Mouse (Mus musculus): ENCODE data around the gene Ifi202b. TPM values are rescaled to one million over a fixed set of nuclear protein-coding genes. Genes with fewer than 3 reads are reported as not detected.
"Not testable (repeated sequence)": the region's sequence is repeated elsewhere in the genome, so short reads cannot be mapped to it uniquely, and the experiment has no call there.

The Ifi202b gene
- total RNA-seq (2021): not detected
- long read RNA-seq: 0 reads

DNA sequence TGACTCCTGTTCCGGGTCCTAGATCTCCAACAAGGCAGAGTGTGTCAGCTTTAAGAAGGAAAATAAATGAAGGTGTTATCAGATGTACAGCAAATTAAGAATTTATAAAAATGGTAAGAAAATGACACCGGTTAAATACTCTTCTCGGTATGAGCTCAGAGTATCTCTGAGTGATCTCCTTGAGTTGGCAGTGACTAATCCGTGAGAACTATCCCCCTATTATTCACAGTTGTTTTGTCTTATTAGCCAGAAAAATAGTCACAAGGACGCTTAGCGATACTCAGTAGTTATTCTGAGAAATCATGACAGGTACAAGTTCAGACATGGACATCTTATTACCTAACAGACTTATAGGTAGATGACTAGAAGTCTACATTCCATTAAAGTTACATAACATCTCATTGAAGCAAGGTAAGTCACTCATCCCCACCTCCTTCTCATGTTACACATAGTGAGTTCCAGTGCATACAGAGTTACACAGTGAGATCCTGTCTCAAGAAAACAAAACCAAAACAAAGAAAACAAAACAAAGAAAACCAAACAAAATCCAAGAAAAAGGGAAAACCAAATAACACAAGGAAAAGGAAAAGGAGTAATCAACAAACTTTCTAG lies at the start of gene Ifi202b:
Gene Ifi202b, minus strand, starts transcription at position 51 of the 612 bp plus-strand sequence.
- DNase-seq (ENCODE audit: low spot score in 2 of 2): not testable (repeated sequence)

DNA sequence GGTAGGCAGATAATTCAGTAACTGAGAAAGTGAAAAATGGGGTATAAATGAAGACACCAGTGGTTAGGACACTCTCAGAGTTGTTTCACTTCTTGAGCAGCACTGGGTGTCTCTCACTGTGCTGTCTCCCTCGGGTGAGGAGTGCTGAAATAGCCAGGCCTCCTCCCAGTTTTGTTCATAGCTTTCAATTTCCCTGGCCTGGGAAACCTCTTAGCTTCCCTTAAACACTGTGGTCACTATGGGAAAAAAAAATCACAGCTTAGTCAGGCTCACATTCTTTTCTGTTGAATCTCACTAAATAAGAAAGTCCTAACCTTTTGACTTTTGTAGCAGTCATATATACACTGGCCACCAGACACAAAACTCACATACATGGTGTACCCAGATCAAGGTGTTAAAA lies 49.2 kb upstream of the Ifi202b start, which contains the start of gene Ifi205:
Gene Ifi205, minus strand, starts transcription at position 113 of the 400 bp plus-strand sequence.
- DNase-seq (ENCODE audit: low spot score in 2 of 2): no peak

DNA sequence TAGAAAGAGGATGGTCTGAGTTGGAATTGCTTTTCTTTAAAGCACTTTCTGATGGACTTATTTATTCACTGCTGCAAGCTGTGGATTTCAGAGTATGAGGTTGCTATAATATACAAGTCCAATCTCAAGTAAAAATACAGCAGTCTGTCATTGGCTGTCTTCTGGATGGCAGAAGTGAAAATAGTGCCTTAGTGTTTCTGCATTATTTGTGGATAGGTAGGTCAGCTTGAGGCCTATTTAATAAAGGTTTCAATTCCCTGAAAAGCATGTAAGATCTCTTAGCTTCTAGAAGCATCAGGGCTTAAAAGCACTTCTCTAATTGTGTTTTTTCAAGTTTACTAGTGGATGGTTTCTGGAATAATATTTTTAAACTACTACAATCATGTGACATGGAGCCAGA lies 24.5 kb upstream of the Ifi202b start:
- not testable (repeated sequence) for DNase-seq (ENCODE audit: low spot score in 2 of 2)

DNA sequence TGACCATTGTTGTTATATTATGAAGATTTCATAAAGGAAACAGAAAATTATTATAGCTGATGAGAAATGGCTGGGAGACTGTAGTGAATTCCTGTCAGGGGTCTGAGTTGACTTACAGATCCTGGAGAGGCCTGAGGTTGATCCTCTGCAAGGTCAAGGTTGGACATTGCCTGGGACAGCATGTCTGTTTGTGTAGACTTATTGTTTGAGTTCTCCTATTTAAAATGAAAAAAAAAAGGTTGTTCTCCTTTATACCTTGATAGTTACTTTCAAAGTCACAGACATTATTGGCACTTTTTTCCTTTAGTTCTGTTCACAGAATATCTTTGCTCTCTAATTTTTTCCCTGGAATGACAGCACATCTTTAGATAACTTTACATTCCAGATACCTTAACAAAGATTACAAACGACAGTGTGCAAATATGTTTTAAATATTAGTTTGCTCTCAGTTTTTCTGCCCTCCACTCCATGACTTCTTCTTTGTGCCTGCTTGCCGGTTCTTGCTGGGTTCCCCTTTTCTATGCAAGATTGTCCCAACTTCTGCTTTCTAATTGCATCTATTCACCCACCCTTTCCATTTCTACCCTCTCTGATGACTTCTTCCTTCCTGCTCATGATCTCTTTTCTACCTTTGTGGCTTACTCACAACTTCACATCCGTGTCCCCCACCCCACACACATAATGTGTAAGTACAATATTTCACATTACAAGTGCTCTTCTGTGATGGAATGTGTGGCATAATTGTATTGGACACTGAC lies 22.0 kb upstream of the Ifi202b start:
- DNase-seq (ENCODE audit: low spot score in 2 of 2): not testable (repeated sequence)

DNA sequence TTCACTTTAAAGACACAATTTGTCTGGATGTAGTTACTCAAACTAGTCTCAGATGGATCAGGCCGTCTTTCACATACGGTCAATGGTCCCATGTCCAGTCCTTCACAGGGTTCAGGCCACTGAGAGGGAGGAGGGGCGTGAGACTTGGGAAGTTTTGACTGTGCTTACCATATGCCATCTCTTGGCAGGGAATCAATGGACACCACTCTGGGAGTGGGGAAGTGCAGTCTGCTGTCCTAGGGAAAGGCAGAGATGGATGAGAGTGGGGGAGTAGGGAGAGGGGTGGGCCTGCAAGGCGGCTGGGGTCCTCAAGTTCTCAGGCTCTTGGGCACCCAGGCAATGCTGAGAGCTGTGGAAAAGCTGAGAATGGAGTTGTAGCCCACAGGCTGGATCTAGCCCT lies 12.5 kb upstream of the Ifi202b start:
- no peak for DNase-seq (ENCODE audit: low spot score in 2 of 2)

DNA sequence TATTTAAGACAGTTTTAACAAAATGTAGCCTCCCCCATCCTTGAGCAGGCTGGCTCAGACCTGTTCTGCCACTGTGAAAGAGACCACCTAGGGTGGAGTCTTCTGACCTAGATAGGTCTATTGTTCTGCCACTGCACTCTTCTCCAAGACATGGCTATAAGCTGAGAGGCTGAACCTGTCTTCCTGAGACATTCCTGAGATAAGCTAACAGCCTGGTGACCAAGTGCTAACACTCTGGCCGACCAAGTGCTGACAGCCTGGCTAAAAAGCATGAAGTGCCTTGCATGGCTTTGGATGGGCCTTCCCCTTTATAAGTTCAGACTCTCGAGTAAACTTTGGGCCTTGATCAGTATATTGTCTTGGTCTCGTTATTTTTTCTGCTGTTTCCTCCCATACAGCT lies 1.5 kb downstream of the Ifi202b start:
- not testable (repeated sequence) for DNase-seq (ENCODE audit: low spot score in 2 of 2)

DNA sequence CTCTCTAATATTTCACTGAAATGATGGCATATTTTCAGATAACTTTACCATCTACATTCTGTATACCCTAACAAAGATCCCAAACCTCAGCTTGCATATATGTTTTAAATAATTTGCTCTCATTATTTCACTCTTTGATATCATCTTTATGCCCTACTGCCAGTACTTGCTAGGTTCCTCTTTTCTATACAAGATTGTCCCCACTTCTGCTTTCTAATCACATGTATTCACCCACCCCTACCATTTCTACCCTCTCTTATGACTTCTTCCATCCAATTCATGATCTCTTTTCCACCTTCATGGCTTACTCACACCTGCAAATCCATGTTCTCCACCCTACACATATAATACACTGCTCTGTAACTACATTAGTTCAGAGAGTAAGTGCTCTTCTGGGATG lies 4.9 kb downstream of the Ifi202b start:
- DNase-seq (ENCODE audit: low spot score in 2 of 2): no peak

DNA sequence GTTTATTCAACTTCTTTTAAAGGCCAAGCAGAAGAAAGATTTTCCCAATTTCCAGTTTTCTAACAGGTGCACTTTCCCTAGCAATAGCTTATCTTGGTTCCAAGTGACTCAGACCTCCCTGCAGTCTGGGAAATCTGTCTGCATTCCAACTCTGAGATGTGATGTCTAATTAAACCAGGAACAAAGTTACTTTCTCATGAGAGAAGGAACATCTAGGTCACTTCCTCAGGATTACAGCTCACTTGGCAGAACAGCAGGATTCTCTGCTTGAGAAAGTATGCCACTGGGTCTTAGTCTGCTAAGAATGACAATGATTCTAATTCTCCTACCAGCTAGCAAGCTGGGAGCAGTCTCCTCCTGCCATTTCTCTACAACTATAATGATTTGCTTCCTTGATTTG lies 9.4 kb downstream of the Ifi202b start:
- DNase-seq (ENCODE audit: low spot score in 2 of 2): no peak

DNA sequence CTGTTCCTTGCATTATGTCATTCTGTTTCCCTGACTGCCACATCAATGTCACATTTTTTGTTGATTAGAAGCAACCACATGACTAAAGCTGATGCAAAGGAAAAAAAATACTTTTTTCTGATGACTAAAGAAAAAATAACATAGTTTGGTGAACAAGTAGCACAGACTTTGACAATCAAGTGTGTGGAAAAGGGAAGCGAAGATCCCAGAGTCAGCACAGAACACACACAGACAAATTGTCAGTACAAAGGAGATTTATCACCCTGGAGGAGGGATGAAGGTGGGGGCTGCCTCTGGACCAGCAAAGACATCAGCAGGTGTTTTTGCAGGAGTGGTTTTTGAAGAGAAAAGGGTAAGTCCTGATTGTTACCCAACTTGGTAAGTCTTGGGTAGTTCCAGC lies 21.1 kb downstream of the Ifi202b start:
- not testable (repeated sequence) for DNase-seq (ENCODE audit: low spot score in 2 of 2)

DNA sequence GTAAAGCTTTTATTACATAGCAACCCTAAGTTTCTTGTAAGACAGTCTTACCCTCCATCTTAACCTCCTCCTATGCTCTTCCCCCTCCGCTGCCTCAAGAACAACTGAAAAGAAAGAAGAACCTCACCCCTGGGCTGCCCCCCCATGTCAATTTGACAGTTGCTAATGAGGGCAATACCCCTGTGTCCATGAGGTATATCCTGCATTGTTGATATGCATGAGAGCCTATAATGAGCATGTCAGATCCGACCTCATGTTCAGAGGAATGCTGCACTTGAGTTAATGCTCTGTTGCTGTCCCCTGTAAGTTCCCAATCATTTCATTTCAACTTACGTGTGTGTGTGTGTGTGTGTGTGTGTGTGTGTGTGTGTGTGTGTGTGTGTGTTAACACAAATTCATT lies 22.5 kb downstream of the Ifi202b start:
- not testable (repeated sequence) for DNase-seq (ENCODE audit: low spot score in 2 of 2)

DNA sequence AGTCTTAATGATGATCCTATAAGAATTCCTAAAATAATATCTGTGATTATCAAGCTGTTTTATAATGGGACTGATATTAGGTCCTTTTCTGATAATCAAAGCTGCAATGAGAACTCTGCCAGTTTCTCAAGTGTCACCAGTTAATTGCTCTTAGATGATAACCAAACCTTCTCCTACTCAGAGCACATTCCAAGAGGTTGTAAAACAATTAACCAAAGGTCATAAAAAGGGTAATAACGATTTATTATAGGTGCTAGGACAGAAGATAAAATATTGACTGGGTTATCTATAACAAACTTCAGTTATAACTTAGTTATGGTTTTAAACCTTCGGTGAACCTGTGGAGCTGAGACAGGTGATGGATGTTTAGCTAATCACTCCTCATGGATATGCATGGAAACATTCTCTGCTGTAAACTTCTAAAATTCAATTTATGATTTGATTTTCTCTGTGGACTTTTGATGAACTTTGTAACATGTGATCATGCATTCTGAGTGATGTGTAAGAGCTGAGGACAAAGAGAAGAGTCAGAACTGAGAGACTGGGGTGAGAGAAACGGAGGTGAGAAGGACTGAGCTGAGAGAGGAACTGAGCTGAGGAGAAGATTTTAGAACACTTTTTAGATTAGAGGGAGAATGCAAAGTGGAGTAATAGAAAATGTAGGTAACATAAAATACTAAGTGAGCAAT lies 26.6 kb downstream of the Ifi202b start:
- DNase-seq (ENCODE audit: low spot score in 2 of 2): not testable (repeated sequence)

DNA sequence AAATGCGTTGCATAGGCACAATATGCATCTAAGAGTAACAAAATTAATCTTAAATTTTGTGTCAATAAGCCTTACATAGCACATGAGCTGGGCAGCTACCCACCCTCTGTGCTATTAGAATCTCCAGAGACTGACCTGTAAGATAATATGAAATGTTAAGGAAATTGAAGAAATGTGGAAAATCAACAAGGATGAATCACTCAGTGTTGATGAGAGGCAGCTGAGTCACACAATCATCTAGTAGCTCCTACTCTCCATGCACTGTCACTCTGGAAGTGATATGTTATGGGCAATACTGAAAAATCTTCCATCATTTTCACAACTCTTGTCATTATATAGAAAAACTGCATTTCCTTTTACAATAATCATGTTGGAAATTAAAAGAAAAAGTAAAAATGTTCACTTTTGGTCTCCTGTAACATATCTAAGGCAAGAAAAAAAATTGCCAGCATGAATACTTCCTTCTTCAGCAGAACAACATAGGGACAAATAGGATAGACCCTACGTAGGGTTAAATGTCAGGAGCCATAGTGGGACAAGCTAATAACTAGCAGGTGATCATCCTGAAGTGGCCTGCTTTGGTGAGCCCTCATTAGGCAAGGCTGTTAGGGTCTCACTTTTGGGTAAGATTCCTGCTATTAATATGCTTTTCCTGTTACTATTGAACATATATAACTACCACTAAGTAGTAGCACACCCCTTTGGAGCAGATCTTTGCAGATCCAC lies 27.3 kb downstream of the Ifi202b start:
- DNase-seq (ENCODE audit: low spot score in 2 of 2): no peak

DNA sequence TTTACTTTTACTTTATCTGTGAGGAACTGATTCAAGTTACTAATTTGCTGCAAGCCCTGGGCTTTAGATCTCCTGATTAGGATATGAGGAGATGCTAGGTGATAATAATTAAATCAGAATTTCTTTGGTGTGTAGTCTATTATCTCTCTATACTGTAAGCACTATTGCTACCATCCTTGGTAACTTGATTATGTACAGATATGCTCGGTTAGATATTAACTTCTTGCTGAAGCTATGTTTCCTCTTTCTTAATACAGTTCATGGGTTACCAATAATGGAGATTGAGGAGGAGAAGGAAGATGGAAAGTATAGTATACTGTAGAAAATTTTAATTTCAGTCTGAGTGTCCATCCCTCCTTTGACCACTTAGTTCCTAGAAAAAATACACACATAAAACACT lies 29.0 kb downstream of the Ifi202b start:
- DNase-seq (ENCODE audit: low spot score in 2 of 2): no peak

DNA sequence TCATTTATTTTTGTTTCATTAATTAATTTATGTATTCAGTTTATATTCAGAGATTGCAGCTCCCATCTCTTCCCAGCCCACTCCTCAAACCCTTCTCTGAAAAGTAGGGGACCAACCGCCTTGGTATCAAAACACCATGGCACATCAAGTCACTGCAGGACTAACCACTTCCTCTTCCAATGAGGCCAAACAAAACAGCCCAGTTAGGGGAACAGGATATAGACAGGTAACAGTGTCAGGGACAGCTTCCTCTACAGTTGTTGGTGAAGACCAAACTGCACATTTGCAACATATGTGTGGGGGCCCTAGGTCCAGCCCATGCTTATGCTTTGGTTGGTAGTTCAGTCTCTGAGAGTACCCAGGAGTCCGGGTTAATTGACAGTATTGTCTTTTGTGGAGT lies 33.5 kb downstream of the Ifi202b start:
- DNase-seq (ENCODE audit: low spot score in 2 of 2): not testable (repeated sequence)

DNA sequence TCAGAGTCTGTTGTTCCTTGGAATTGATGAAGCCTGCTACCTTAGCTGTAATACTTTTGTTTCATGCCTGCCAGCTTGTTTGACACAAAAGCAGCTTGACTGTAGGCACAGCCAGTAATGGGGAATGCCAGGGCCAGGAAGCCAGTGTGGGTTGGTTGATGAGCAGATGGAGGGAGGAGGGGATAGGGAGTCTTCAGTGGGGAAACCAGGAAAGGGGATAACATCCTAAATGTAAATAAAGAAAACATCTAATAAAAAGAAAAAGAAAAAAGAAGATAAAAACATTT lies 39.8 kb downstream of the Ifi202b start:
- peak; percentile 44 to 54 for DNase-seq (ENCODE audit: low spot score in 2 of 2)

DNA sequence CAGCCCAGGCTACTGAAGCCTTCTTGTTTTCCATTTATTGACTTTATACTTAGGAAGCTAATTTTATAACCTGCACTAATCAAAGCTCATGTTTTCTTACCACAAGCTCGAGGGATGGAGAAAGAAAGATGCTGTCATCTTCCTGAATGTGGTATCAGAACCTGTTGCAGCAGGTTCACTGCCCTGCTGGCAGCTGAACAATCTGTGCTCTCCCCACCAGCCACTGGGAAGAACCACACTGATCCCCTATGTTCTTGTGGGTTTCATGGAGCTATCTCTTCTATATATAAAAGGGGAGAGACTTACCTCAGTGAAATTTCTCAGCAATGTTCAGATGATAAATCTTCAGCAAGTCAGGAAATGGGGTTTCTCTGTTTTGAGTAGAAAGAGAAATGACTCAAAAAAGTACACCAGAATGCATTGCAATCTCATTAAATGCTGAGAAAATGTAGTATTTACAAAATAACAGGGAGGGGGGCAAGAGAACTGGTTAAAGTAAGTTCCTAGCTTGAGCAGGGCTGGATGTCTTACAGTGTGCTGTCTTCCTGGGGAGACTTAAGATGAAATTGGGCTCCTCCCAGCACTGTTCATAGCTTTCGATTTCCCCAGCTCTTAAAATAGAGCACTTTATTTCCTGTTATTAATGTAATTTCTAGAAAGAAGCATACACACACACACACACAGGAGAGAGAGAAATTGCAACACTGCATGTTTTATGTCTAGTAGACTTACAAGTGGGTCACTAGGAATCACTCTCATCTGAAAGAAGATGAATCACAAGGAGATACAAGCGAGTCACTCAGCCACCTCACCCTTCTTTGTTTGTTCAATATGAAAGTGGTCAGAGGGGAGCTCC lies 40.4 kb downstream of the Ifi202b start, which contains the start of the genes Mndal and Ifi203:
Gene Mndal, minus strand, starts transcription at position 568 of the 856 bp plus-strand sequence.
Gene Ifi203, minus strand, starts transcription at position 749 of the 856 bp plus-strand sequence.
- DNase-seq (ENCODE audit: low spot score in 2 of 2): not testable (repeated sequence)

DNA sequence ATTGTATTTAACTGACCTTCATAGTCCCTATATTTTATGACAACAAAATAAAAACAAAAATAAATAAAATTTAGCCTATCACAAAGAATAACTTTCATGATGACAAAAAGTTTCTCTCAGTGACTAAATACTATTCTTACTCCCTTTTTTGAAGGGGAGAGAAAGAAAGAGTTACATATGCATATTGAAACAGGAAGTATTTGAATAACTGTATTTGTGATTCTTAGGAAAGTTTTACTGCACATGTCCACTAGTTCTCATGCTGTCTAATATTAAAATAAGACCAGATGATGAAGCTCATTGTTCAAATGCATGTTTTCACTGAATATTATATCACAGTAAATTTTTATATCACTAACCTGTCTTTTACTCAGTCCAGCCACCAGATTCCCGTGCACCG lies 41.0 kb downstream of the Ifi202b start:
- DNase-seq (ENCODE audit: low spot score in 2 of 2): not testable (repeated sequence)

DNA sequence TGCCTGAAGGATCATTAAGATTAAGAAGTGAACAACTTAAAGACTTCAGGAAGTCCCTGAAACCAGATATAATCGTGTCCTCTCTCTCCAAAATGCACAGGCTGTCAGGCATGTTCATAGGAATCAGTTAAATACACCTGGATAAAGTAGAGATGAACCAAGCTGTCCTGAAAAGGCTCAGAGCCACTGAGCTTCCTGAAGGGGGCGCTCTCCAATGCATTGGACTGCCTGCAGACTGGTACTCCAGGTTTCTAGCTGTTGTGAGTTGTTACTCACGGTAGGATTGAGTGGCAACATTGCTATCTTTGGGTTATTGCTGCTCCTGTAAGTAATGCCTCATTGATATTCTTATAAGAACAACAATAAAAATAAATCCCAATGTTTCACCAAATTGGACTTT lies 63.3 kb downstream of the Ifi202b start:
- not testable (repeated sequence) for DNase-seq (ENCODE audit: low spot score in 2 of 2)

DNA sequence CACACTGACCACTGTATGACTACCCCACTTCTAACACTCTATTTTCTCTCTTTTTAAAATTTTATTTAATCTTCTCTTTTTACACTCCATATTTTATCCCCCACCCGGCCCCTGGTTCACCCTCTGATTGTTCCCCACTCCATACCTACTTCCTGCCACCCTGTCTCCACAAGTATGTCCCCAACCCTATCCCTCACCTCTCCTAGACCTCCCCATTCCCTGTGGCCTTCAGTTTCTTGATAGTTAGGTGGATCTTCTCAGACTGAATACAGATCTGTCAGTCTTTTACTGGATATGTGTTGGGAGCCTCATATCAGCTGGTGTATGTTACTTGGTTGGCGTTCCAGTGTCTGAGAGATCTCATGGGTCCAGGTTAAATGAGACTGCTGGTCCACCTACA lies 68.0 kb downstream of the Ifi202b start:
- no peak for DNase-seq (ENCODE audit: low spot score in 2 of 2)

DNA sequence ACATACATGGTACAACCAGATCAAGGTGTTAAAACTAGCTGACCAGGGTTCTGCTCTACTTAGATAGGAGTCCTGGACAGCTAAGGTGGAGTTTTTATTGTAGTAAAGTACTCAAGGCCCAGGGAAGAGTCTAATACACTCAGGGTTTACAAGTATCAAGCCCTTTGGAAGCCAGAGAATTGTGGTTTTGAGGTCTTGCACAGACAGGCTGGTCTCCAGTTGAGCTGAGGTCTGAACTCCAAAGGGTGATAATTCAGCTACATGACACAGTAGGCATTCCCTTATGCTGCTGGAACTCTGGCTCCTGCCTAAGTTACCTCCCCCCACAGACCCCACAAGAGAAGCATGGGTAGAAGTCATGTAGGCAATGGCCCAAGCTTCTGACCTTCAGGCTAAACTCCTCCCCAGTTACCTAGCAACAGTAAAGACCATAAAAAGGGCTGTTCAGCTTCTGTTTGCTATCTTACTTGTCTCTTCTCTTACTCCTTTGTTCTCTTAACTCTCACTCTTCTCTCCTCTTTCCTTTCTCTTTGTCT lies 69.2 kb downstream of the Ifi202b start:
- not testable (repeated sequence) for DNase-seq (ENCODE audit: low spot score in 2 of 2)

Data from layer of hippocampus, postnatal 10 days (tissue).